Mouse (Mus musculus) cerebellum, postnatal 36 days (tissue): Measurements from ENCODE around the gene Cnot8.
A peak's percentile ranks its signal among the peaks of the same experiment; 100 is the strongest.

Source experiments
- DNase-seq, 2 experiments: peaks; one replicate each; pipeline ENCODE4 v3.0.0; 2021 to 2022; ENCODE audit warnings: mixed read lengths in 2 of 2

The Cnot8 gene

GRCm38 (mm10) chr11:58107009-58107408 is 3.1 kb downstream of the Cnot8 start:
- DNase-seq, result no peak

DNA sequence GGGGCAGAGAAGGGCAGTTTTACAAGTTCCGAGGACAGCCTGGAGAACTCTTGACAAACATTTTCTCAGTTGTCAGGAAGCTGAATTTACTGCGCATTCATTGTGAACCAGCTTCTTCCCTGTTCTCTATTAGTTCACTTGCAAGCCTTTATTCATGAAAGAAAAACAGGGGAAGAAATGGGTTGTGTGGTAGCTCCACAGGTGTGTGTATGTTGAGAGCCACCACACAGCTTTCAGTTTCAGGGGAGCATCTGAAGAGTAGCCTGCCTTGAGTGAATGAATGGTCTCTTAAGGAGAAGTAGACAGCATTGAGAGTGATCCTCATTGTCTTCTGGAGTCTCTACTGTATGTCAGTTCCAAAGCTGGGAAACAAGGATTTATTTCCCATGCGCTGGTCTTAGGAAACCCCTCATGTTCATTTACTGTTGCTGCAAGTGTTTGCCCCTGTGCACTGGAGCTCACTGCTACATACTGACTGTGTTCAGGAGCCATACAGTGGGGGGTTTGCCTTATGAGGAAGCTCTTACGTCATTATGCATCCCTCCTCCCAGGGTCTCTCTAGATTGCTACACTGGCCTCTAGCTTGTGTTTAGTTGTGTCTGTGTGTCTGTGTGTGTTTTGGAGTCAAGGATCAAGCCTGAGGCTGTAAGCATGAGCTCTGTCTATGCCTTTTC is 3.8 kb downstream of the Cnot8 start:
- no peak for DNase-seq

GRCm38 (mm10) chr11:58116560-58116959 is 12.6 kb downstream of the Cnot8 start:
- no peak for DNase-seq

- no peak for DNase-seq
These were observed 13.2 kb downstream of the Cnot8 start for GRCm38 (mm10) chr11:58117044-58117652.

- DNase-seq, result no peak
These were observed 16.7 kb downstream of the Cnot8 start for GRCm38 (mm10) chr11:58120655-58121054.

- DNase-seq, result no peak
These were observed 17.4 kb downstream of the Cnot8 start for GRCm38 (mm10) chr11:58121351-58121750.

- DNase-seq, result peak; percentile 23 to 46
These were observed 19.8 kb downstream of the Cnot8 start for GRCm38 (mm10) chr11:58123711-58124110.

- no peak for DNase-seq
These were observed 21.1 kb downstream of the Cnot8 start for GRCm38 (mm10) chr11:58125021-58125420.

- peak; percentile 65 for DNase-seq
These were observed 22.6 kb downstream of the Cnot8 start for GRCm38 (mm10) chr11:58126397-58127160.

GRCm38 (mm10) chr11:58127544-58127943 is 23.6 kb downstream of the Cnot8 start:
- no peak for DNase-seq

DNA sequence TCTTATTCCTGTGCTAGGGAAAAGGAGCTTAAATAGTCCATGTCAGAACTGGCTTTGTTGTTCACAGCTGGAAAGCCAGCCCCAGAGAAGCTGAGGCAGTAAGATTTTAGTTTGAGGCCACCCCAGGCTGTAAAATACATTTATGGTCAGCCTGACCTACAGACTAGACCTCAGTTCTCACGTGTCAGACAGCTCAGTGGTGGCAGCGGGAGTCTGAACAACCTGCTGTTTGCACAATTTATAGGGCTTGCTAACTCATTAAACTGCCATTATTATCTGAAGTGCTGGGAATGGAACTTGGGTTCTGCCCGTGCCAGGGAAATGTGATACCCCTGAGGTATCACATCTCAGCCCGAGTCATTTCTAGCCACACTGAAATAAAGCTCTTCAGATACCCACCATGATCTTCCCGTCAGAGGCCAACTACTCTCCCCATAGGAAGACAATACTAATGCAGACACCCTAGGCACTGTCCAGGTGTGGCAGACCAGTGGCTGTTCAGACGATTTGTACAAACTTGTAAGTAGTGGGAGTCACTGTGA is 25.4 kb downstream of the Cnot8 start:
- no peak for DNase-seq

- DNase-seq, result no peak
These were observed 28.1 kb downstream of the Cnot8 start for GRCm38 (mm10) chr11:58132026-58132425.

- no peak for DNase-seq
These were observed 30.9 kb downstream of the Cnot8 start for GRCm38 (mm10) chr11:58134869-58135268.

DNA sequence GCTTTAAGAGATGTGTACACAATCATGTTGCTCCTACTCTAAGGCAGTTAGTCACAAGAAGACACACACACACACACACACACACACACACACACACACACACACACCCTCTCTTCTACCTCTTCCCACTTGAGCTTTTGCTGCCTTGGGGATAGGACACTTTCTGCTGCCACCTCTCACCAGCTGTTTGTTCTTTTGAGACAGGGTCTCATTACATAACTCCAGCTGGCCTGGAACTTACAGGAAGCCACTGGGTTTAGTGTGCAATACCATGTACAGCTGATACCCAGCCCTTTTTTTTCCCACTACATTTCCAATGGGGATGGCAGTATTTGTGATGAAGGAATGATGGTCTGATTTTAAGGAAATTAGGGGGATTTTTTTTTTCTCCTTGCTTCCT is 31.3 kb downstream of the Cnot8 start:
- DNase-seq, result no peak

DNA sequence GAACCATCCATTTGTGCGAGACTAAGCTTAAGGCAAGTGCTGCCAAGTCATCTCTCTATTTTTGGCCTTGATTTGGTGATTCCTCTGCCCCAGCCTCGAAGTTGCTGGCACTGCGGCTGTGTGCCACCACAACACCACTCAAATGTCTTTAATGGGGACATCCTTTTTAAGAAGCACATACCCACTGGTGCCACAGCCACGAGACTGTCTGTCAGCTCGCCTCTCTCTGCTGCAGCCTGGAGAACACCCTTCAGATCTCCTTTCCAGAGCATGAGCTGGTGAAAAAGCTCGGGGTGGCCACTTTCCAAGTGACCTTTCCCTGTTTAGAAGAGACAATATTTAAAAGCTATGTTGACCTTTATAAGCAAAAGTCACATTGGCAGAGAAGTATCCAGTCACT is 32.7 kb downstream of the Cnot8 start:
- no peak for DNase-seq

GRCm38 (mm10) chr11:58138821-58139220 is 34.9 kb downstream of the Cnot8 start:
- no peak for DNase-seq

- no peak for DNase-seq
These were observed 35.5 kb downstream of the Cnot8 start for GRCm38 (mm10) chr11:58139466-58139865.

DNA sequence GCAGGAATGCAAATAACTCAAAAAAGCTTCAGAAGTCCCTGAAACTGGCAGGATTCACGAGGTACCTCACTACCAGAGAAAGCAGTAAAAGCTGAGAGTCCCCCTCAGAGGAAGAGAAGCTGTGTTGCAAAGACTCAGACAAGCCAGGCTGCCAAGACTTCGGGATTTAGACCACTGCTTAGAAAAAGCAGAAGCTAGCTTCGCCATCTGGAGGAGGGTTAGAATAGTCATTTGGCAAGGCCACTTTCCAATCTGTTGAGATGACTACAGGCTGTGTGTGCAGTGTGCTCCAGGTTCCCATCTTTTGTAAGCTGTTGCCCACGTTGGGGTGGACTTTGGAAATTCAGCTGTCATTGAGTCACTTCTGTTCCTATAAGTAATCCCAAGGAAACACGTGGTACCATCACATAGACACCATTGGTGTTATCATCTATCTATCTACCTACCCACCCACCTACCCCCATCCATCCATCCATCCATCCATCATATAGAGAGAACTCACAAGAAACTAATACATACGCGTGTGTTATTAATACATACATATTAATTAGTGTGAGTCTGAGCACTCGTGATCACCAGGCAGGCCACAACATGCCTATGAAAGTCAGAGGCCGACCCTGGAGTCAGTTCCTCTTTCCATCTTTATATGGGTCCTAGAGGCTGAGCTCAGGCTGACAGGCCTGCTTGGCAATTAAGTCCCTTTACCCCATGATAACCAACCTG is 39.9 kb downstream of the Cnot8 start:
- DNase-seq, result no peak

DNA sequence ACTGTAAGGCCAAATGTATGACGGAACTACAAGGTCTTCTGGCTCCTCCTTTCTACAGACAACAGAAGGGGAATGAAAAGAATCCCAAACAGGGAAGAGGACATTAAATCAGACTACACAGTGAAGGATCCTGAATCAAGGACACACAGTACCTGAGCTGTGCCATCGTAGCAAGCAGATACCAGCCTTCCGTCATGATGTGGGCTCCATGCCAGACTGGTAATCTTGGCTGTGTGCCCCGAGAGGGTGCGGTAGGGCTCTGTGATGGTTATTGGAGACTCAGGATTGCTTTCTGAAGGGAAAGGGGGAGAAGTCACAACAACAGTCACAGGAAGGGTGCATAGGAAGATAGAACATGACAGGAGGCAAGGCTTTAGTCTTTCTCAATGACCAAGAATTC is 42.3 kb downstream of the Cnot8 start:
- peak; percentile 39 to 55 for DNase-seq

DNA sequence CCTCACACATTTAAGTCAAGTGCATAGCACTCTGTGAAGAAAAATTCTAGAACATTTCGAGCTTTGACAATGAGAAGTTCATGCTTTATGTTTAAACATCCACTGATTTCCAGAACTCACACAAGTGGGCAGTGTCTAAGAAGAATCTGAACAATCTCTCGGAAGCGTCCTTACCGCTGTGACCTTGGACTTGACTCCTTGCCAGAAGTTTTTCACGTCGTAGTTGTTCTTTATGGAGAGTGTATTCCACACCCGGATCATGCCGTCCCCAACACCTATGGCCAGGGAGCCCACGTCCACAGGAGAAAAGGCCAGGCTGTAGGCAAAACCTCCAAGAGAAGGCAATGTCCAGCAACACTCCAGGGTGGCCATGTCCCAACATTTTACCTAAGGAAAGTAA is 51.5 kb downstream of the Cnot8 start:
- DNase-seq, result no peak

- DNase-seq, result no peak
These were observed 52.9 kb downstream of the Cnot8 start for GRCm38 (mm10) chr11:58156871-58157270.

- DNase-seq, result no peak
These were observed 61.1 kb downstream of the Cnot8 start for GRCm38 (mm10) chr11:58165072-58165471.

DNA sequence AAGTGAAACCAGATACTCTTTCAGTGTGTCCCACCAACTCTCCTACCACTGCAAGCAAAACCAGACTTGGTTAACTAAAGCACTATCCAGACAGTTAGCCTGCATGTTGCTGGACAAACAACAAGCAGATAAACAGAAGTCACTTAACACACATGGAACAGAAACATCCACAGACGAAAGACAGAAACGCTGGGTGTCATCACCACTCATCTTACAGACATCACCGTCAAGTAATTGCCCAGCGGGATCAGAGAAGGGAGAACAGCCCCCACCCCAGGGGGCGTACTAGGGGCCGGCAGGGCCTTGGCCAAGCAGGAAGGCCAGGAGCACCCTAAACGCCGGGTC is 63.8 kb downstream of the Cnot8 start:
- peak in 1 of 2 experiments; percentile 8 for DNase-seq
